Mouse (Mus musculus) neural tube, embryonic 15.5 days (tissue): Measurements from ENCODE around the gene Asb15. TPM values are rescaled to one million over a fixed set of nuclear protein-coding genes. Genes with fewer than 3 reads are reported as not detected.

ENCODE experiments used
- ATAC-seq: fragments of 200-750 bp; cut with Nextera tagmentation; 2 replicates; pipeline ENCODE4 v1.8.0; 2017; ENCODE audit warnings: mild to moderate bottlenecking, moderate TSS enrichment, moderate library complexity; ENCODE audit not compliant: low FRiP score
- H3K27ac ChIP-seq: fragments of 300-500 bp; sonication (generic); replicated peaks from 2 replicates; pipeline ENCODE4 v1.5.1; 2015; ENCODE audit warnings: mild to moderate bottlenecking, inconsistent platforms
- H3K27me3 ChIP-seq: fragments of 300-500 bp; sonication (generic); replicated peaks from 2 replicates; pipeline ENCODE4 v1.6.1; 2015; ENCODE audit warnings: inconsistent platforms
- H3K36me3 ChIP-seq: fragments of 300-500 bp; sonication (generic); 2 replicates; pipeline ENCODE4 v1.6.1; 2015; ENCODE audit warnings: inconsistent platforms
- H3K4me1 ChIP-seq: fragments of 300-500 bp; sonication (generic); 2 replicates; pipeline ENCODE4 v1.6.1; 2015; ENCODE audit warnings: inconsistent platforms
- H3K4me2 ChIP-seq: fragments of 300-500 bp; sonication (generic); 2 replicates; pipeline ENCODE4 v1.6.1; 2015; ENCODE audit warnings: inconsistent platforms, mild to moderate bottlenecking, moderate library complexity
- H3K4me3 ChIP-seq: fragments of 300-500 bp; sonication (generic); replicated peaks from 2 replicates; pipeline ENCODE4 v1.5.1; 2015; ENCODE audit warnings: mild to moderate bottlenecking, inconsistent platforms
- H3K9ac ChIP-seq: fragments of 300-500 bp; sonication (generic); replicated peaks from 2 replicates; pipeline ENCODE4 v1.6.1; 2015; ENCODE audit warnings: mild to moderate bottlenecking, inconsistent platforms
- H3K9me3 ChIP-seq: fragments of 300-500 bp; sonication (generic); replicated peaks from 2 replicates; pipeline ENCODE4 v1.6.1; 2016; ENCODE audit warnings: inconsistent platforms
- WGBS: fragments of 180-500 bp; shearing (Covaris S2); methylation state at CpG from one replicate; pipeline ENCODE4 v1.1.7; 2015; ENCODE audit warnings: mixed read lengths; 5-methylcytosine and 5-hydroxymethylcytosine counted together
- polyA plus RNA-seq: library from polyadenylated mRNA; unstranded; fragments of >200 nt; fragmentation: Nextera tagmentation; extraction: Ambion mirVana; gene quantifications from 2 replicates; pipeline ENCODE4 v1.2.1, GENCODE M21; 2015

Asb15 gene
- polyA plus RNA-seq, 1 experiment from 2014 or later = not detected

DNA sequence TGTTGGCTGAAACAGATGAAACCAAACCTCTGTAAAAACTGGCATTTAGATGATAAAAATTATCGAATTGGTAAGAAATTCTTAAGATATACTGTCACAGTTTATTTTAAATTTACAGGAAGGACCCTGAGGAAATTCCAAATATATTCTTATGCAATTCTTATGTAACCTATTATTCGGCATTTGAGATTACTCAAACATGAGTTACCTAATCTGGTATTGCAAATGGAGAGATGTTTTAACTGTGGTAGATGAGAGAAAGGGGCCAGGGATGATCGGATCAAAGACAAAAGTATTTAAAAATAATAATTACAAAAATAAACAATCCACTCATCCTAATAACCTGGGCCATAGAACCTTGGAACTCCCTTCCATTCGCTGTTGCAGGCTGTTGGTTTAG lies 82.4 kb downstream of the Asb15 start:
- 94% methylated on average over 4 of the region's 4 CpGs for whole genome bisulfite sequencing
- no peak for ATAC-seq
- H3K27me3 ChIP-seq = no peaks in the 10 kb centered on the region
- peaks cover 13% of the 10 kb centered on the region for H3K36me3 ChIP-seq
- no peak overlapping the region for H3K4me3 ChIP-seq
- H3K9me3 ChIP-seq = no peaks in the 10 kb centered on the region
- H3K9ac ChIP-seq = no peak overlapping the region
- no peak overlapping the region for H3K27ac ChIP-seq
- no peak overlapping the region for H3K4me2 ChIP-seq
- H3K4me1 ChIP-seq = no peaks in the 10 kb centered on the region

DNA sequence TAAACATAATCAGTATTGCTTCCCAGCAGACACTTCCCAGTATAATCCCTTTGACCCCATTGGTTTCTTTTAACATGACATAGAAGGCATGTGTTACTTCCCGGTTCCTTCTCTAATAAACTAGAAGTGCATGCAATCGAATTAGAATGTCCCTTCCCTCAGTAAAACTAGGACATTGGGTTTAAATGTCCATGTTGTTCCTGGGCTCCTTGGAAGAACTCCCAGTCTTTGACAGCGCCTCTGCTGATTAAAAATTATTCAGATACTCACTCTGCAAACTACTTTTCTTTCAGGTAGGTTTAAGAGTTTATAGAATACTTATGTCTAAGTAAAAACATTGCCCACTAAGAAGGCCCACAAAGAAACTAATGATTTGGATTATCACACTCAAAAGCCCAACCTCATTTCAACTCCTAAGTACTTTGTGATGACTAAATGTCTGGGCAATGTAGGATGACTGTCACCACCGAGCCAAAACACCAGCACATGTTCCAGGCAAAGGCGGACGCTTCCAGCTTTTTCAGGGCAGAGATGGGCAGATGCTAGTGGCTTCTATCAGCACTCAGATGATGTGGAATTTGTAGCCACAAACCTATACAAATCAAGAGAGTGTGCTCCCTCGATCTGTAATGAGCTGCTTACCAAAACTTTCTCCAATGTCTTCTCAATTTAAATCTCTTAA lies 84.3 kb downstream of the Asb15 start:
- no peaks in the 10 kb centered on the region for H3K9me3 ChIP-seq
- no peak overlapping the region for H3K9ac ChIP-seq
- H3K4me3 ChIP-seq = no peak overlapping the region
- no peak for ATAC-seq
- H3K27ac ChIP-seq = no peak overlapping the region
- WGBS = 93% methylated on average over 7 of the region's 7 CpGs
- no peaks in the 10 kb centered on the region for H3K27me3 ChIP-seq
- no peaks in the 10 kb centered on the region for H3K4me1 ChIP-seq
- H3K36me3 ChIP-seq = peaks cover 21% of the 10 kb centered on the region
- no peak overlapping the region for H3K4me2 ChIP-seq

DNA sequence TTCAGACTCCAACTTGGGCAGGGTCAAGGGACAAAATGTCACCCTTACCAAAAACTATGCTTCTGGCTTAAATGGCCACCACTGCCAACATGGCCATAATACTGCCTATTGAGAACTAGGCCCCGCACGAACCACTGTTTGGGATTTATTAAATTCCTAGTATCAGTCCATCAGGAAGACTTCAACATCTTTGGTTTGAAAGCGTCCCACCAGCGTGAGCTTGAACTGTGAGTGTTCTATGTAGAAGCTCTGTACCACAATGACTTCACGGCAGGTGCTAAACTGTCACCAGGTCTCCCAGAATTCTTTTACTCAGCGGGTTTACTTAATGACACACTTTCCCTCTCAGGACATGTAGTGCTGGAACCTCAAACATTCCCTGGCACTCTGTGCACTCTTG lies 85.4 kb downstream of the Asb15 start:
- H3K27ac ChIP-seq = no peak overlapping the region
- H3K36me3 ChIP-seq = peaks cover 30% of the 10 kb centered on the region
- no peak overlapping the region for H3K4me2 ChIP-seq
- no peak for ATAC-seq
- WGBS = 98% methylated on average over 6 of the region's 6 CpGs
- H3K9me3 ChIP-seq = no peaks in the 10 kb centered on the region
- no peak overlapping the region for H3K4me3 ChIP-seq
- no peak overlapping the region for H3K9ac ChIP-seq
- H3K4me1 ChIP-seq = no peaks in the 10 kb centered on the region
- H3K27me3 ChIP-seq = no peaks in the 10 kb centered on the region

DNA sequence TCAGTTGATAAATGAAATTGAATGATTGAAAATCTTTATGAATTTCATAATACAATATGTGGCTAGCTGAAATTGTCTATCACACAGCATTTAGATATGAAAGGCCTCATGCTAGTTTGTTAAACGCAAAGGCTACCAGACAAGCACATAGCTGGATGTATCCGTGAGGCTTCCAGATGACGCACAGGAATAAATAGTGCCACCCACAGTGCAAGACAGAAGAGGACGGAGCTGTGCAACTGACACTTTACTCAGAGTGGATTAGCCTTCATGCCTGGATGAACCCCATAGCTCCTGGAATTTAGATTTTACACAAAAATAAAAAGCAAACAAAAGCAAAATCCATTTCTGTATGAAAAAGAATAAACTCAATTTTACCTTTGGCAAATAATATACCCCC lies 86.0 kb downstream of the Asb15 start:
- H3K4me1 ChIP-seq = no peaks in the 10 kb centered on the region
- no peaks in the 10 kb centered on the region for H3K9me3 ChIP-seq
- H3K27ac ChIP-seq = no peak overlapping the region
- no peak overlapping the region for H3K4me2 ChIP-seq
- WGBS = 74% methylated on average over 4 of the region's 4 CpGs
- H3K4me3 ChIP-seq = no peak overlapping the region
- H3K36me3 ChIP-seq = peaks cover 30% of the 10 kb centered on the region
- no peak for ATAC-seq
- no peaks in the 10 kb centered on the region for H3K27me3 ChIP-seq
- H3K9ac ChIP-seq = no peak overlapping the region

DNA sequence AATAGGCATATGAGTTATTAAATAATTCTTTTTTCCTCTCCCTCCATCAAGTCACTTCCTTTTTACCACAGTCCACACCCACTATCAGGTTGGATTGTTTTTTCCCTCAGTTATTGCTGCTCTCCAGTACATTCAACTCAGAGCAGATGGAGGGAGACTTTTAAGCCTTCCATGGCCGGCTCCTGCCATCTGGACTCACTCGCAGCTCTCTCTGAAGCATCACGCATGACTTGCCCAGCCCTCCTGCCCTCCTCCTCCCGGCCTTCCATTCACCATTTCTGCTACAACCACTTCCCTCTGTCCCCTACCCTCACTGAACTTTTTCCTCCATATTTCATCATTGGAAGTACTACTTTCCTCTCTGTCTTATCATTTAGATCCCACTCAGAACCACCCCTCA lies 88.8 kb downstream of the Asb15 start:
- no peak overlapping the region for H3K27ac ChIP-seq
- no peak for ATAC-seq
- peaks cover 35% of the 10 kb centered on the region for H3K36me3 ChIP-seq
- no peaks in the 10 kb centered on the region for H3K4me1 ChIP-seq
- no peaks in the 10 kb centered on the region for H3K27me3 ChIP-seq
- no peak overlapping the region for H3K4me2 ChIP-seq
- no peak overlapping the region for H3K9ac ChIP-seq
- no peak overlapping the region for H3K4me3 ChIP-seq
- H3K9me3 ChIP-seq = no peaks in the 10 kb centered on the region
- WGBS = 76% methylated on average over 4 of the region's 4 CpGs

DNA sequence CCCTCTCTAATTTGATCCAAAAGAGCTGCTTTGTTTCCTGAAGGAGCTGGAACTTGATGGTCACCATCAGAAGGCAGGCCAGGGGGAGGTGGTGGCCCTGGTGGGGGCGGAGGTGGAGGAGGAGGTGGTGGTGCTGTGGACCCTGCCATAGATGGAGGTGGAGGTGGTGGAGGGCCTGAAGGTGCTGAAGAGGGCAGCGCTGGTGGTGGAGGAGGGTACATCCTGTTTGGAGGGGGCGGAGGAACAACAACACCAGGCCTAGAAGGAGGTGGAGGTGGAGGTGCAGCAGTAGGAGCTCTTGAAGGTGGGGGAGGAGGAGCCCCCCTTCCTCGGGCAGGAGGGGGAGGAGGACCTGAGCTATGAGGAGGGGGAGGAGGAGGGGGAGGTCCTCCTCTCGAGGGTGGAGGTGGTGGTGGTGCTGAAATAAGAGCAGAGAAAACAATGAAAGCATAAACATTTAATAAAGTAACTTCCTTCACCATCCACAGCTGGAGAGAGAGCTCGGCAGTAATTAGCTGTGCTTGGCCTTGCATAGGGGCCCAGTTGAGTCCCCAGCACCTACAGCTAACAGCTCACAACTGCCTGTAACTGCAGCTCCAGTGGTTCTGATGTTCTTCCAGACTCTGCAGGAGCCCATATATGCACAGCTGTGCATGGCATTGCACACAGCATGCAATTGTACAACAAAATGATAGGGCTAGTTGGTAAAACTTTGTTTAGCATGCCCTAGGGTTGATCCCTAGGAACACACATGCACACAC lies 91.5 kb downstream of the Asb15 start:
- H3K9me3 ChIP-seq = no peaks in the 10 kb centered on the region
- H3K36me3 ChIP-seq = peaks cover 35% of the 10 kb centered on the region
- peak; percentile 59; the same call in 1 of the 2 replicates for ATAC-seq
- 72% methylated on average over 6 of the region's 6 CpGs for WGBS
- H3K27me3 ChIP-seq = no peaks in the 10 kb centered on the region
- no peak overlapping the region for H3K27ac ChIP-seq
- no peak overlapping the region for H3K4me2 ChIP-seq
- no peak overlapping the region for H3K9ac ChIP-seq
- H3K4me3 ChIP-seq = no peak overlapping the region
- H3K4me1 ChIP-seq = no peaks in the 10 kb centered on the region

DNA sequence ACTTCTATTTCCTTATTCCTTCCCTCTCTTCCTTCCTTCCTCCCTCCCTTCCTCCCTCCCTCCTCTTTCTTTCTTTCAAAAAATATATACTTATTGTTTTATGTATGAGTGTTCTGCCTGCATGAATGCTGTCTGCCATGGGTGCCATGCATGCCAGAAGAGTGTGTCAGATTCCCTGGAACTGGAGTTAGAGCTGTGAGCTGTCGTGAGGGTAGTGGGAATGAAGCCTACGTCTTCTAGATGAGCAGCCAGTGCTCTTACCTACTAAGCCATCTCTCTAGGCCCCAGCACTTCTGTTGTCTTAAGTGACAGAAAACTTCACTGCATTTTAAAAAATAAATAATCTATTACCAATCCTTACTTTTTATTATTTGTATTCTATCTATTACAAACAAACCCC lies 93.0 kb downstream of the Asb15 start:
- no peak overlapping the region for H3K27ac ChIP-seq
- ATAC-seq = no peak
- no peak overlapping the region for H3K4me2 ChIP-seq
- 90% methylated on average over 2 of the region's 2 CpGs for WGBS
- H3K27me3 ChIP-seq = no peaks in the 10 kb centered on the region
- no peak overlapping the region for H3K4me3 ChIP-seq
- peaks cover 33% of the 10 kb centered on the region for H3K36me3 ChIP-seq
- no peak overlapping the region for H3K9ac ChIP-seq
- H3K9me3 ChIP-seq = no peaks in the 10 kb centered on the region
- H3K4me1 ChIP-seq = no peaks in the 10 kb centered on the region

DNA sequence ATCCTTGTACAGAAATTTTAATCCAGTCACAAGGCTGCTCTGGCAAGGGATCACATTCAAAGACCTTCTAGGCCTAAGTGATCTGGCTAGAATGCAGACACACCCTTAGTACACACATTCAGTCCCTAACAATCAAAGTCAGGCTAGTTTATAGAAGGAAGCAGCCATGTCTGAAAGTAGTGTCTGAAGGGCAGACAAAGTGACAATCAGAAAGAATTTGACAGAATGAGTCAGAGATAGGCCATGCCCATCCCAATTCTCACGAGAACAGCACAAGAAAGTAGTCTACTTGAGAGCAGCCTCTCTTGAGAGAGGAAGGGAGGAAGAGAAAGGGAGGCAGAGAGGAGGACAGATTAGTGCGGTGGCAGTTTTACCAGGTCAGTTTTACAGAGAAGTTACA lies 94.2 kb downstream of the Asb15 start:
- Histone ChIP-seq H3K4me1 (no peaks in the 10 kb centered on the region), H3K27ac (no peak overlapping the region), H3K4me3 (no peak overlapping the region), H3K36me3 (peaks cover 29% of the 10 kb centered on the region), H3K9ac (no peak overlapping the region), H3K9me3 (no peaks in the 10 kb centered on the region), H3K4me2 (no peak overlapping the region), H3K27me3 (no peaks in the 10 kb centered on the region)
- ATAC-seq = no peak
- WGBS = 90% methylated on average over 2 of the region's 2 CpGs

Other genes starting within 250 kb of the Asb15 start
- 1.3 TPM in 2 replicates for gene Iqub, start 13.1 kb upstream of the Asb15 start, polyA plus RNA-seq
- 456 and 542 TPM in 2 replicates for gene Ndufa5, start 131 bp upstream of the Asb15 start, polyA plus RNA-seq
- 0.32 TPM in 2 replicates for gene Lmod2, start 69.6 kb downstream of the Asb15 start, polyA plus RNA-seq
- 60.5 and 62.4 TPM in 2 replicates for gene Wasl, start 136.9 kb downstream of the Asb15 start, polyA plus RNA-seq
- gene Hyal6, start 205.1 kb downstream of the Asb15 start, polyA plus RNA-seq = not detected in 2 replicates
- gene Hyal4, start 220.2 kb downstream of the Asb15 start, polyA plus RNA-seq = not detected in 2 replicates